Mouse (Mus musculus): Measurements from ENCODE around the gene Rab38.

- no peak for TF ChIP-seq CTCF (conservative IDR thresholded peaks at IDR 0.05; ENCODE audit: insufficient read depth, insufficient read length, low read depth, low read length)
- no peak for TF ChIP-seq POLR2A (IDR thresholded peaks at IDR 0.05; ENCODE audit: low read depth, low read length)
Measured at GRCm38 (mm10) chr7:88536743-88537142, 106.7 kb downstream of the Rab38 start.
